Mouse (Mus musculus) spleen, adult 2 months (tissue): ENCODE results near the gene Tnks2.

Experiments
- CTCF ChIP-seq: fragments of 200-500 bp; IDR thresholded peaks from 2 replicates; pipeline ENCODE4 v1.5.1; 2011; ENCODE audit warnings: mild to moderate bottlenecking, inconsistent platforms; ENCODE audit not compliant: insufficient read depth, insufficient read length, insufficient replicate concordance; ENCODE audit errors: extremely low read depth
- POLR2A ChIP-seq: fragments of 200-500 bp; IDR thresholded peaks from 2 replicates; pipeline ENCODE4 v1.6.1; 2011; ENCODE audit warnings: low read depth, low read length, inconsistent platforms

- TF ChIP-seq CTCF (no peak), POLR2A (no peak)
These were observed 98.6 kb downstream of the Tnks2 start for GRCm38 (mm10) chr19:36932613-36933012.
